ENCODE assay signal across 8 mouse cellular contexts in genomic region chr17:57247393-57248200, GRCm38 (mm10). TPM values are rescaled to one million over a fixed set of nuclear protein-coding genes. Genes with fewer than 3 reads are reported as not detected.
A peak's percentile ranks its signal among the peaks of the same experiment; 100 is the strongest.
DNase-seq lines count a peak whose midpoint lies in the region; ATAC-seq and TF ChIP-seq lines count a peak whose summit lies in the region.

No protein-coding gene starts in this region.

- under 1% methylated on average over 45 of the region's 46 CpGs for WGBS in heart, embryonic 11.5 days (ENCODE audit: insufficient replicate concordance)
- under 1% methylated on average over 46 of the region's 46 CpGs for WGBS in kidney, embryonic 16.5 days
- under 1% methylated on average over 46 of the region's 46 CpGs for WGBS in liver, adult 2 months

- DNase-seq in brain, embryonic 14.5 days (ENCODE audit: low read depth): peak; percentile 100
- DNase-seq in liver, adult 2 months (ENCODE audit: extremely low read depth, low read depth, low spot score): peak; percentile 100
- peak; percentile 96 for DNase-seq in splenic B cell, adult 2 months (ENCODE audit: low read depth, low spot score)

- H3K4me3 ChIP-seq in C2C12 (ENCODE audit: insufficient read depth, poor library complexity, severe bottlenecking) (peak overlapping the region; percentile 70), myocyte (peak overlapping the region; percentile 79)
- peak overlapping the region; percentile 68 for H3K4me3 ChIP-seq in erythroblast, embryonic 14.5 days (replicated peaks)
- H3K4me3 ChIP-seq in heart, embryonic 11.5 days (ENCODE audit: low read depth, low read length): peak overlapping the region; percentile 81
- H3K4me3 ChIP-seq in kidney, embryonic 16.5 days (ENCODE audit: low read length): peak overlapping the region; percentile 87
- H3K4me3 ChIP-seq in liver, adult 2 months (ENCODE audit: insufficient read depth, low read depth, low read length): peak overlapping the region; percentile 92

- H3K27ac ChIP-seq in heart, embryonic 11.5 days (ENCODE audit: low read depth, low read length): peak overlapping the region; percentile 89
- H3K27ac ChIP-seq in kidney, embryonic 16.5 days (ENCODE audit: low read length): peak overlapping the region; percentile 95
- peak overlapping the region; percentile 84 for H3K27ac ChIP-seq in liver, adult 2 months (replicated peaks; ENCODE audit: insufficient read depth, low read depth, low read length)

- H3K9ac ChIP-seq in heart, embryonic 11.5 days (ENCODE audit: low read depth, low read length): peak overlapping the region; percentile 81
- H3K9ac ChIP-seq in kidney, embryonic 16.5 days (replicated peaks; ENCODE audit: low read length): peak overlapping the region; percentile 87
- peak overlapping the region; percentile 85 for H3K9ac ChIP-seq in liver, adult 2 months (ENCODE audit: low read depth, low read length)

- peaks cover 33% of the 10 kb centered on the region for H3K79me2 ChIP-seq in C2C12 (ENCODE audit: control insufficient read depth, insufficient read depth)
- H3K79me2 ChIP-seq in liver, adult 2 months (ENCODE audit: control insufficient read depth, insufficient read depth, low read length): no peaks in the 10 kb centered on the region
- peaks cover 17% of the 10 kb centered on the region for H3K79me2 ChIP-seq in myocyte (ENCODE audit: control insufficient read depth, insufficient read depth)

- TF ChIP-seq POLR2A in brain, embryonic 14.5 days (IDR thresholded peaks at IDR 0.05; ENCODE audit: borderline replicate concordance, extremely low read depth, insufficient read depth, insufficient read length, poor library complexity, severe bottlenecking): peak; percentile 83; the same call in 1 of the 2 replicates
- TF ChIP-seq POLR2A in liver, adult 2 months (IDR thresholded peaks at IDR 0.05; ENCODE audit: extremely low read depth, insufficient read depth, low read length): peak; percentile 58
- peak; percentile 87 for TF ChIP-seq POLR2A in myocyte (IDR thresholded peaks at IDR 0.05; ENCODE audit: insufficient read length, low read depth)

- peak; percentile 90 for ATAC-seq in heart, embryonic 11.5 days (replicated peaks; ENCODE audit: insufficient number of reproducible peaks, low FRiP score, low TSS enrichment)
- peak; percentile 92 for ATAC-seq in kidney, embryonic 16.5 days (ENCODE audit: low FRiP score, low TSS enrichment)

- no peaks in the 10 kb centered on the region for H3K27me3 ChIP-seq in C2C12 (ENCODE audit: control insufficient read depth, insufficient read depth, insufficient read length)
- H3K27me3 ChIP-seq in erythroblast, embryonic 14.5 days (ENCODE audit: control insufficient read depth): peaks cover 23% of the 10 kb centered on the region
- no peaks in the 10 kb centered on the region for H3K27me3 ChIP-seq in heart, embryonic 11.5 days (ENCODE audit: control insufficient read depth, insufficient read depth, low read length)
- H3K27me3 ChIP-seq in kidney, embryonic 16.5 days (ENCODE audit: insufficient read depth, low read length): no peaks in the 10 kb centered on the region
- no peaks in the 10 kb centered on the region for H3K27me3 ChIP-seq in liver, adult 2 months (ENCODE audit: control insufficient read depth, insufficient read depth, low read length)
- no peaks in the 10 kb centered on the region for H3K27me3 ChIP-seq in myocyte (ENCODE audit: control insufficient read depth, insufficient read depth, insufficient read length)
- H3K27me3 ChIP-seq in splenic B cell, adult 2 months (ENCODE audit: control insufficient read depth, insufficient read depth, low read length, poor library complexity, severe bottlenecking): no peaks in the 10 kb centered on the region

- peak overlapping the region; percentile 96 for H3ac ChIP-seq in C2C12 (ENCODE audit: control insufficient read depth, insufficient read length, low read depth)
- H3ac ChIP-seq in myocyte (ENCODE audit: control insufficient read depth, insufficient read length): peak overlapping the region; percentile 24

- TF ChIP-seq CTCF in C2C12 (IDR thresholded peaks at IDR 0.05; ENCODE audit: control insufficient read depth, insufficient read depth, insufficient read length): no peak
- no peak for TF ChIP-seq CTCF in brain, embryonic 14.5 days (IDR thresholded peaks at IDR 0.05; ENCODE audit: borderline replicate concordance, extremely low read depth, insufficient read depth, insufficient read length)
- no peak for TF ChIP-seq CTCF in liver, adult 2 months (IDR thresholded peaks at IDR 0.05; ENCODE audit: low read depth, low read length)

- peaks cover 54% of the 10 kb centered on the region for H3K4me1 ChIP-seq in erythroblast, embryonic 14.5 days (ENCODE audit: control insufficient read depth)
- H3K4me1 ChIP-seq in heart, embryonic 11.5 days (ENCODE audit: control insufficient read depth, insufficient read depth, low read length): peaks cover 10% of the 10 kb centered on the region
- H3K4me1 ChIP-seq in kidney, embryonic 16.5 days (ENCODE audit: insufficient read depth, low read length): peaks cover 18% of the 10 kb centered on the region
- peaks cover 15% of the 10 kb centered on the region for H3K4me1 ChIP-seq in liver, adult 2 months (ENCODE audit: control insufficient read depth, insufficient read depth, low read length)

- H3K36me3 ChIP-seq in C2C12 (ENCODE audit: control insufficient read depth, insufficient read depth): peaks cover 3% of the 10 kb centered on the region
- peaks cover 28% of the 10 kb centered on the region for H3K36me3 ChIP-seq in erythroblast, embryonic 14.5 days (ENCODE audit: control insufficient read depth)
- no peaks in the 10 kb centered on the region for H3K36me3 ChIP-seq in heart, embryonic 11.5 days (ENCODE audit: control insufficient read depth, insufficient read depth, low read length)
- peaks cover 7% of the 10 kb centered on the region; the same call in 1 of the 2 replicates for H3K36me3 ChIP-seq in kidney, embryonic 16.5 days (ENCODE audit: insufficient read depth, low read length)
- H3K36me3 ChIP-seq in liver, adult 2 months (ENCODE audit: control insufficient read depth, insufficient read depth, low read length): no peaks in the 10 kb centered on the region
- peaks cover 6% of the 10 kb centered on the region for H3K36me3 ChIP-seq in myocyte (ENCODE audit: control insufficient read depth, insufficient read depth)
- H3K36me3 ChIP-seq in splenic B cell, adult 2 months (ENCODE audit: control insufficient read depth, insufficient read depth, low read length, poor library complexity, severe bottlenecking): peaks cover 12% of the 10 kb centered on the region

- H3K79me3 ChIP-seq in C2C12 (ENCODE audit: low read depth): peaks cover 24% of the 10 kb centered on the region

- H3K9me3 ChIP-seq in erythroblast, embryonic 14.5 days (ENCODE audit: control insufficient read depth, low read length): no peaks in the 10 kb centered on the region
- H3K9me3 ChIP-seq in heart, embryonic 11.5 days (replicated peaks; ENCODE audit: control insufficient read depth, low read length): no peaks in the 10 kb centered on the region
- no peaks in the 10 kb centered on the region for H3K9me3 ChIP-seq in kidney, embryonic 16.5 days (ENCODE audit: low read length)

- peak overlapping the region; percentile 94 for H3K4me2 ChIP-seq in heart, embryonic 11.5 days
- H3K4me2 ChIP-seq in kidney, embryonic 16.5 days (replicated peaks; ENCODE audit: low read depth, low read length): peak overlapping the region; percentile 95
- peak overlapping the region; percentile 100 for H3K4me2 ChIP-seq in myocyte (ENCODE audit: low read depth)

RNA-seq across cellular contexts. Expression of gene Gpr108, which starts 0.6 kb away (rescaled TPM):
- 24.7 TPM for polyA plus RNA-seq in C2C12 (2012; fragmentation: generic; extraction: Trizol)
- 18.3 and 20.8 TPM in 2 replicates for polyA plus RNA-seq in brain, embryonic 14.5 days (2012; rRNA removed)
- polyA plus RNA-seq in erythroblast, embryonic 14.5 days (2012): 1.4 and 1.9 TPM in 2 replicates
- polyA plus RNA-seq in heart, embryonic 11.5 days (2014; fragmentation: Nextera tagmentation; extraction: Ambion mirVana): 24.0 and 24.7 TPM in 2 replicates
- polyA plus RNA-seq in kidney, embryonic 16.5 days (2015; fragmentation: Nextera tagmentation; extraction: Ambion mirVana): 39.0 and 42.8 TPM in 2 replicates
- total RNA-seq in liver, adult 2 months (2014; rRNA removed): 10.7 and 11.7 TPM in 2 replicates
- 19.3 and 23.7 TPM in 2 replicates for polyA plus RNA-seq in liver, adult 2 months (2012; rRNA removed)
- polyA plus RNA-seq in myocyte (2012; fragmentation: generic; extraction: Trizol): 53.9 TPM

RNA-seq across cellular contexts. Expression of gene Trip10, which starts 1.7 kb away (rescaled TPM):
- polyA plus RNA-seq in C2C12 (2012; fragmentation: generic; extraction: Trizol) (45.7 TPM), myocyte (2012; fragmentation: generic; extraction: Trizol) (39.2 TPM)
- polyA plus RNA-seq in brain, embryonic 14.5 days (2012; rRNA removed): 11.7 and 11.9 TPM in 2 replicates
- 0.04 and 0.18 TPM in 2 replicates for polyA plus RNA-seq in erythroblast, embryonic 14.5 days (2012)
- 35.1 and 36.9 TPM in 2 replicates for polyA plus RNA-seq in heart, embryonic 11.5 days (2014; fragmentation: Nextera tagmentation; extraction: Ambion mirVana)
- polyA plus RNA-seq in kidney, embryonic 16.5 days (2015; fragmentation: Nextera tagmentation; extraction: Ambion mirVana): 52.6 and 55.0 TPM in 2 replicates
- 4.6 and 5.1 TPM in 2 replicates for total RNA-seq in liver, adult 2 months (2014; rRNA removed)
- polyA plus RNA-seq in liver, adult 2 months (2012; rRNA removed): 4.8 and 7.2 TPM in 2 replicates

RNA-seq across cellular contexts. Expression of gene C3, which starts 19.7 kb away (rescaled TPM):
- polyA plus RNA-seq in C2C12 (2012; fragmentation: generic; extraction: Trizol) (0.01 TPM), myocyte (2012; fragmentation: generic; extraction: Trizol) (0.12 TPM)
- 1.0 and 2.0 TPM in 2 replicates for polyA plus RNA-seq in brain, embryonic 14.5 days (2012; rRNA removed)
- polyA plus RNA-seq in erythroblast, embryonic 14.5 days (2012): 0.11 and 0.12 TPM in 2 replicates
- polyA plus RNA-seq in heart, embryonic 11.5 days (2014; fragmentation: Nextera tagmentation; extraction: Ambion mirVana): 1.3 and 1.6 TPM in 2 replicates
- polyA plus RNA-seq in kidney, embryonic 16.5 days (2015; fragmentation: Nextera tagmentation; extraction: Ambion mirVana): 1.1 and 2.4 TPM in 2 replicates
- 5,384 and 7,708 TPM in 2 replicates for total RNA-seq in liver, adult 2 months (2014; rRNA removed)
- 3,773 and 3,833 TPM in 2 replicates for polyA plus RNA-seq in liver, adult 2 months (2012; rRNA removed)

RNA-seq across cellular contexts. Expression of gene Vav1, which starts 31.3 kb away (rescaled TPM):
- polyA plus RNA-seq in C2C12 (2012; fragmentation: generic; extraction: Trizol) (not detected), myocyte (2012; fragmentation: generic; extraction: Trizol) (not detected)
- polyA plus RNA-seq in brain, embryonic 14.5 days (2012; rRNA removed): 0.82 and 0.86 TPM in 2 replicates
- polyA plus RNA-seq in erythroblast, embryonic 14.5 days (2012): 0.18 and 0.21 TPM in 2 replicates
- polyA plus RNA-seq in heart, embryonic 11.5 days (2014; fragmentation: Nextera tagmentation; extraction: Ambion mirVana): 1.7 and 2.2 TPM in 2 replicates
- 1.4 and 2.0 TPM in 2 replicates for polyA plus RNA-seq in kidney, embryonic 16.5 days (2015; fragmentation: Nextera tagmentation; extraction: Ambion mirVana)
- 2.7 and 2.9 TPM in 2 replicates for total RNA-seq in liver, adult 2 months (2014; rRNA removed)
- 1.3 and 1.9 TPM in 2 replicates for polyA plus RNA-seq in liver, adult 2 months (2012; rRNA removed)

RNA-seq across cellular contexts. Expression of gene Tnfsf14, which starts 53.6 kb away (rescaled TPM):
- polyA plus RNA-seq in C2C12 (2012; fragmentation: generic; extraction: Trizol) (not detected), myocyte (2012; fragmentation: generic; extraction: Trizol) (not detected)
- polyA plus RNA-seq in brain, embryonic 14.5 days (2012; rRNA removed): 0.10 and 0.14 TPM in 2 replicates
- polyA plus RNA-seq in erythroblast, embryonic 14.5 days (2012): 0.02 TPM in 1 of 2 replicates, not detected in the other
- 0.27 and 0.46 TPM in 2 replicates for polyA plus RNA-seq in heart, embryonic 11.5 days (2014; fragmentation: Nextera tagmentation; extraction: Ambion mirVana)
- polyA plus RNA-seq in kidney, embryonic 16.5 days (2015; fragmentation: Nextera tagmentation; extraction: Ambion mirVana): 0.09 and 0.19 TPM in 2 replicates
- total RNA-seq in liver, adult 2 months (2014; rRNA removed): 0.27 and 0.28 TPM in 2 replicates
- 0.42 and 0.75 TPM in 2 replicates for polyA plus RNA-seq in liver, adult 2 months (2012; rRNA removed)

Comparison
In these comparisons a context has a peak if more than half of its experiments do, and no peak if none do; other contexts are left out.
1. Peak in every context shown above with its lines: DNase-seq, ATAC-seq, H3K4me3 ChIP-seq and H3K27ac ChIP-seq.
2. RNA of gene C3, which starts 19.7 kb away (polyA plus RNA-seq): 3,773 to 3,833 TPM in liver, adult 2 months; 1.1 to 2.4 TPM in kidney, embryonic 16.5 days, 1.0 to 2.0 TPM in brain, embryonic 14.5 days, 1.3 to 1.6 TPM in heart, embryonic 11.5 days, 0.12 TPM in myocyte (single experiment), 0.11 to 0.12 TPM in erythroblast, embryonic 14.5 days and 0.01 TPM in C2C12 (single experiment); every median in the first group is over 1,000 times any median in the second.